Mouse (Mus musculus) adrenal gland, adult 2 months (tissue): Measurements from ENCODE around the gene Rxra. TPM values are rescaled to one million over a fixed set of nuclear protein-coding genes. Genes with fewer than 3 reads are reported as not detected.

ENCODE experiments used
- DNase-seq: peaks from one replicate; pipeline ENCODE4 v3.0.0; 2021
- polyA plus RNA-seq: library from polyadenylated mRNA; depleted of rRNA; stranded (reverse); fragments of >200 nt; gene quantifications from 2 replicates; pipeline ENCODE4 v1.2.3, GENCODE M21; 2012
- total RNA-seq, 2 experiments: library from RNA; stranded (reverse); gene quantifications; 2 replicates each; pipeline ENCODE4 v1.2.3; 2021

The Rxra gene
- total and polyA plus RNA-seq, 3 experiments: 59.4 to 84.5 (median 71.6) TPM

DNA sequence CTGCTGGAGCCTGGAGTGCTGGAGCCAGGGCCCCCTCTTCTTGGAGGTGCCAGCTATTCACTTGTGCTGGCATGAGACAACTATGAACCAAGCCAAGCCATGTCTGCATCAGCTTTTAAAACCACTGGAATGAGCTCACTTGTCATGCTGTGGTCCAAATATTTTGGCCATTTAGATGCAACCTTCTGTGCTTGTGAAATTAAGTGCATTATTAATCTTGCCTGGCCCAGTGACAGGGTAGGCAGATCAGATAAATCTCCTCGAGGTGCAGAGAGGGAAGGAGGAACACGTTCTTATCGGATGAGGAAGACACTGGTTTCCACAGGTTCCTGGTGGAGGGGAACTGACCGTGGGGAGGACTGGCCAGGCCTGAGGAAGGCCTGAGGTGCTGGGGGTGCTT, 8.6 kb upstream of the Rxra start:
- DNase-seq: peak; percentile 52

DNA sequence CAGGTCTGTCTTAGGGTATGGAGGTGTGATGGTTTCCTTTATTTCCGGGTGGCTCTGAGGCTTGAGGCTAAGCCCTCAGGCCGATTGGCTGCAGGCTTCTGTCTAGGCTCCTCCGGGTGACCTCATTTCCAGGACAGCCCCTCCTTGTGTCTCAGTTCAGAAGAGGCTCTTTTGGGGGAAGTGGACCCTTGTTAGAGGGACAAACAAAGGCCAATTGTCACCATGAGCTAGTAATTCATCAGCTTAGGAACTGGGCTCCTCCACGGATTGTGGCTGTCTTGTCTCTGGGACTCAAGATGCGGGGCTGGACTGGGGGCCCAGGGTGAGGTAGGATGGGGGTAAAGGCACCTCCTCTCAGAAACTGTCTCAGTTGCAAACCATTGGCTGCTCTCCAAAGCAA, 5.5 kb upstream of the Rxra start:
- no peak for DNase-seq

DNA sequence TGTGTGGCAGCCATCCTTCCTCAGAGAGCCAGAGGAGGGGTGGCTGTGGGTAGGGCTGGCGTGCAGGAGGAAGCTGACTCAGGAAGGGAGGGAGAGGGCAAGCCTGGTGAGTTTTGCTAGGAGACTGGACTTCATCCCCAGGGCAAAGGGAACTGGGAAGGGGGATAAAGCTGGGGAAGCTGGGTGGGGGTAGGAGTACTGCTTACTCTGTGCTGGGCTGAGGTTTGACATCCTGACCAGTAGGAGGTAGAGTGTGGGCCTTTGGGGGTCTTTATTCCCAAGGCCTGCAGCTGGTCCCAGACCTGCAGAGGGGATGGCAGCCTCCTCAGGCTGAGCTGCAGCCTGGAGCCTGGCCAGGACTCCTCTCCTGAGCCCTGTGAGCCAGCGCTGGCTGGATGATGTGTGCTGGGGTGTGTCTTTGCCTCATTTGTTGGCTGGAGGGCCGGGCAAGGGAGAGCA, 4.6 kb upstream of the Rxra start:
- DNase-seq: peak; percentile 66

DNA sequence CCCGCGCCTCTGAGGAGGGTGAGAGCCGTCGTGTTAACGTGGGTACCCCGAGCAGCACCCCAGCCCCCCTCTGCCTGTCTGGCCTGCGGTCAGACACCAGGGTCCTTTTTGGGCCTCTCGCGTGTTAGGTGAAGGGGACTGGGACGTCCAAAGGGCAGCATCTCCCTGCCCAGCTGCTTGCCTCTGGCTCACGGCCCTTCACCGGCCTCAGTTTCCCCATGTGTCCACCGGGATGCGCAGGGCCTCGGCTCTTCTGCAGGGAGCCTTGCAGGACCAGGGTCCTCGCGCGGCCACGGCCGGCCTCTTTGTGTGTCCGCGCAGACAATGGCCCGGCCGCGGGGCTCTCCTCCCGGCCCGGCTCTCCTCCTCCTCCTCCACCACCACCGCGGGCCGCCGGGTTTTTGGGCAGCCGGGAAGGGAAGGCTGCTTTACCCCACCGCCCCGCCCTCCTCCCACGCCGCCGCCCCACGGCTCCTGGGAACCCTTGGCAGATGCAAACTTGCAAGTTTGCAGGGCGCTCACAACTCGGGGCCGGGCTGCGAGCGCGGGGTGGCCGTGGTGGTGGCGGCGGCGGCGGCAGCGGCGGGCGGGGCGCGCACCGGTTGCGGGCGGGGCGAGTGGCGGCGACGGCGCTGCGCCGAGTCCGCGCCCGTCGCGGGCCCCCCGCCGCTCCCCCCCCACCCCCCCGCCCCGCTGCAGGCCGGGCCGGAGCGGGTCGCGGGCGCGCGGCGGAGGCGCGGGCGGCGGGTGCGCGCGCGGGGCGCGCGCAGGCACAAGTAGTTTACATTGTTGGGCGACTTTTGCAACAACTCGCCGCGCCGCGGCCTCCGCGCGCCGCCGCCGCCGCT, 462 bp downstream of the Rxra start:
- DNase-seq: peak; percentile 88

- DNase-seq: peak; percentile 75
Observed at GRCm38 (mm10) chr2:27677411-27678310, 1.4 kb downstream of the Rxra start.

- no peak for DNase-seq
Observed at GRCm38 (mm10) chr2:27678331-27678730, 2.1 kb downstream of the Rxra start.

- DNase-seq: peak; percentile 39
Observed at GRCm38 (mm10) chr2:27678836-27679480, 2.7 kb downstream of the Rxra start.

- peak; percentile 60 for DNase-seq
Observed at GRCm38 (mm10) chr2:27679621-27680025, 3.4 kb downstream of the Rxra start.

DNA sequence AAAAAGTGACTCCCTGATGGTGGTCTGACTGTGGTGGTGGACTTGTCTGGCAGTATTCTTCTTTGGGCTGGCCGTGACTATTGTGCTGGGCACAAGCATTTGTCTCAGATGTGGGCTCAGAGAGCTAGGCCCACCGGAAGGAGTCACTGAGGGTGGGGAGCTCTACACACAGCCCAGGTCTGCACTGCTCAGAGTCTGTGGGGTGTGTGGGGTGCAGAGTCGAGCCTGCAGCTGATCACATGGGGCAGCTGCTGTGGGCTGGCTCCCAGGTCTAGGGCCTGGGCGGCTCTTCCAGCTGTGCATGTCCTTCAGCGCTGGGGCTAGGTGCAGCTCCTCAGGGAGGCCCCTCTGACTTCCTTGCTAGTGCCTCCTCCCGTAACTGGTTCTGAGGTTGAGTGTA, 3.8 kb downstream of the Rxra start:
- DNase-seq: no peak

DNA sequence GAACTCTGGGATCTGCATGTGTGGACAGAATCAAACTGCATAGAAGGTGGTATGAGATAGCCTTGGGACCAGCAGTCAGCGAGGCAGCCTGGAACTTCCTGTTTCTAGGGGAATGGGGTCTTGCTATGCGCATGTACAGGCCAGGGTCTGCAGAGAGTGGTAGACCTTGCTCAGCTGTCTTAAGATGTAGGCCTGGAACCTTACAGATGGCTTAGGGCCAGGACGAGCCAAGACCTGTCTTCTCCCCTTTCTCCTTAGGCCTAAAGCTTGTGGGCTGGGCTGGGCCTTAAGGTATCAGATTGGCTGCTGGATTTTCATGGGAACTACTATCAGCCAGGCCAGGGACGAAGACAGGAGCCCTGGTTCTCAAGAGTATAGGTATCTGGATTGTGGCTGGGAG, 4.4 kb downstream of the Rxra start:
- peak; percentile 6 for DNase-seq

- no peak for DNase-seq
Observed at GRCm38 (mm10) chr2:27681426-27681825, 5.2 kb downstream of the Rxra start.

DNA sequence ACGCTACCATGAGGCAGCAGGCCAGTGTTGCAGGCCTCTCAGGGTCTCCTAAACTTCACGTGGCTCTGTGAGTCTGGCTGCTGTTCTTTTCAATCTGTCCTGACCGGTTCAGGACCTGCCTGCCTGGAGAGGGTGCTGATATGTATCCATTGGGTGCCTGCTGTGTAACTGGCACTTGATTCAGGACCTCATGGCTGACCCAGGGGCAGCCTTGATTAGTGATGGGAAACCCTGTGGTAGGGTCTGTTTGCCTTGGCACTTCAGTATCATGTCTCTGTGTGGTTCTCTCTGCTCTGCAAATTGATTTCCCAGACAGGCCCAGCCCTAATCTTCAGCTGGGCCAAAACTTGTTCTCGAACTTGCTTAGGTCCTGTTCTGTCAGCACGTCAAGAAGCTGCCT, 5.9 kb downstream of the Rxra start:
- DNase-seq: peak; percentile 2

DNA sequence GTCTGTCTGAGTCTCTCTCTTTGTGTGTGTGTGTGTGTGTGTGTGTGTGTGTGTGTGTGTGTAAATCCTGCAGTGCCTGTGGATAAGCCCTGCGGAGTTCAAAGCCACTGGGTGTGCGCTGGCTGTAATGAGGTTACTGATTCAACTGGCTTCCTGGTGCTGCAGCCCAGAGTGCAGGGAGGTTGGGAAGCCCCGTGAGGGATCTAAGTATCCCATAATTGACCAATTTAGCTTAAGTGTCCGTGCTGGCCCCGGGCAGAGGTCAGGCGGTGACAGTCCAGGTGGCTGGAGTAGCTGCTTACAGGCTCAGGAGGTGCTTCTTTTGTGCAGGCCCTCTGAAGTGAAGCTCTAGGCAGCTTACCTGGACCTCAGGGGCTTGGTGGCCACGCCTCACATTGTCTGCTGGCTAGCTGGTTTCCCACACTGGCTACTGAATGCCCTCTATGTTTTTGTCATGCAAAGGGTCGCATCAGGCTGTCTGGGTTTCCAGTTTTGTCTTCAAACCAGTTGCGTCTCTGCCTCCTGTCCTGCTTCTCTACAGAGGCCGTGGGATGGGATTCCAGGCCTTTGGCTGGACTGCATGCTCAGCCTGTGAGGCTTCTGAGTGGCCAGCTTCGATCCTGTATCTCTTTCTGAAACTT, 7.9 kb downstream of the Rxra start:
- peak; percentile 1 for DNase-seq

DNA sequence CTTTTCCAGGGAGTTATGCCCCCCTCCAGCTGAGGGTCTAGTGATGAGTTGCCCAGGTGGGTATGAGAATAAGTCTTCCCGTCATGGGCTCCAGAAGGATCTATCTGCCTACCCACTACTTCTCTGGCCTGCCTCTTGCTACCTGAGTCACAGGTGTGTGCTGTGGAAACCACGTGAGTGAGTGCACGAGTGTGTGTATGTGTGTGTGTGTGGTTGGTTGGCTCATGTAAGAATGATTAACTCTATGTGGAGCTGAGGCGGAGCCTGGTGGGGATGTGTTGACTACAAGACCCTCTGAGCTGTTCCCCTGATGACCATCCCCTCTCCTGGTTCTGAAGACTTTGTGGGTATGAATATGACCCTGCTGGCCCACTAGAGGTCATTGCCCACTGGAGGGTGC, 9.7 kb downstream of the Rxra start:
- no peak for DNase-seq

DNA sequence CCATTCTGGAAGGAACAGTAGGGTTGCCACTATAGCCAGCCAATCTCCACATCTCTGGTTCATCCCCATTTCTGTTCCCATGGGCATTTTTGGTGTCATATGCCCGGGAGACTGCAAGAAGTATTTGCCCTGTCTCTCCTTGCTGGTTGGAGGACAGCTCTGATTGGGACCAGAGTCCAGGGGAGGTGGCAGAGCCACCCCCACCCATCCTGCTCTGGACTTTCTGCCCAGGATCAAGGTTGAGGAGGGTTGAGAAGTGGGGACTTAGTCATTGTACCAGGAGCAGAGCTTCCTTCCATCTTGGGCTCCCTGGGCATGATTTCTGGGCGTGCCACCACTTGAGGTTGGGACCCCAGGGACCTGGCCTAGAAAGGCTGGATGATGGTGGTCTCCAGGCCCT, 10.1 kb downstream of the Rxra start:
- no peak for DNase-seq

DNA sequence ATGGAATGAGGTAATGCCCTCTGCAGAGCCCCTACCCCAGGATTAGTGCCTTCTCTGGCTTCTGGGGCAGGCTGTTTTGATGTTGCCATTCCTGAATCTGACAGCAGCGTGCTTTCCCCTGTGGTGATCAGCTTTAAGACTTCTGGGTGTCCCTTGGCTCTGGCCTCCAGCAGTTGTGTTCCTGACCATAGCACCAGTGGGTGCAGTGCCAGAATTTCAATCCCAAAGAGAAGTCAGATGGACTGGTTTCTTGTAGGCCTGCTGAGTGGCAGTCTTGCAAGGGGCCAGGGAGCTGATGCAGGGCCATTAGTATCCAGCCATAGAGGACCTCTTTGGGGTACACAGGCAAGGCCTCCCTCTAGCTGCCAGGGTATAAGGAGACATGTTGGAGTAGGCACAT, 10.8 kb downstream of the Rxra start:
- no peak for DNase-seq

DNA sequence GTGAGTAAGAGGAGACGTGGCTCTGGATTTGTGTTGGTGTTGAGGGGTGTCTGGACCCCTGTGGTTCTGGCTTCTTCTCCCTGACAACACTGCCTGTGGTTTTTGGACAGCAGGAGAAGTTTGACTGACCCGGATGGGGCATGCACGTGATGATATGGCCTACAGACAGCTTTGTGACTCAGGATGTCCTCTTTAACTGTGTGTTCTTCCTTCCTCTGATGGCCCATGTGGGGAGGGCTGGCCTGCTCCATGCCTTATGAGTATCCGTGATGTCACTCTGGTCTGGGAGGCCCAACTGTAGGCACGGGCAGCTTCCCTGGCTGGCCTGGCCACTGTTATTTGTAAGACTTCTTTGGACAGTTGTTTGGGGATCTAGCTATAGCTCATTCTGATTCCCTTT, 11.7 kb downstream of the Rxra start:
- DNase-seq: peak; percentile 61

DNA sequence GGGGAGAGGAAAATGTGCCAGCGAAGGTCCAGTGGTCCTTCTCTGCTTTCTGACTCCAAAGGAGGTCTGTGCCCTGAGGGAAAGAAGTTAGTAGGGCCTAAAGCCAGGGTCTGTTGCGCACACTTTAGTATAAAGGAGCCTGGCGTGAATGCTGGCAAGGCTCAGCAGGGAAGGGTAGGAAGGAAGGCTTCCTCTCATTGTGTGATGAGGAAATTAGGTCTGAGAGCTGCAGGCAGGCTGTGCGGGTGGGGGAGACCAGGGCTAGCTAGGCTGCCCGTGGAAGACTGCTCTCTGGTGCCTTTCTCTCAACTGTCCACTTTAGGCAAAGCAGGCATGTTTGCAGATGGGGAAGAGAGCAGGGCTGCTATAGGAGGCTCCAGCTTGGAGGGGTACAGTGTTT, 14.5 kb downstream of the Rxra start:
- peak; percentile 45 for DNase-seq

GRCm38 (mm10) chr2:27691139-27691720, 15.0 kb downstream of the Rxra start:
- DNase-seq: no peak

GRCm38 (mm10) chr2:27692608-27693007, 16.4 kb downstream of the Rxra start:
- no peak for DNase-seq

- no peak for DNase-seq
Observed at GRCm38 (mm10) chr2:27693684-27694083, 17.4 kb downstream of the Rxra start.

DNA sequence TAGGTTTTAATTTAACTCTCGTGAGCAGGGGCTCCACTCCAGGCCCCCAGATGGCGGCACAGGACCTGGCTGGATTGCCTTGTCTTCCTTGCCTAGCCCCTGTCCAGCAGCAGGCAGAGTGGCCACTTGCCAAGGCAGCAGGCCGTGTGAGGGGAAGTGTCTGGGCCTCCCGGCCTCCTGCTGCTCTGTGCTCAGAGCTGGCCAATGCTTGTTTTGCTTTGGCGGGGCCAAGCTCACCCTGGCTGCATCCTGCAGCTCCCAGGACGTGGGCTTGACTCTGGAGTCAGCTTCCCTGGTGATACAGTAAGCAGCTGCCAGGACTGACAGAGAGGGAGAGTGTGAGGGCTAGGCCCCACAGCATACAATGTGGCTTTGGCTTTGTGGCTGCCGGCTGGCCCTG, 23.3 kb downstream of the Rxra start:
- DNase-seq: peak; percentile 76
